Mouse (Mus musculus) induced T-regulatory cell, adult 2 months (primary cell): Measurements from ENCODE around the gene Riok1.

Source experiments
- DNase-seq: peaks from one replicate; pipeline ENCODE4 v3.0.0-alpha.2; 2012; ENCODE audit warnings: low read depth

Gene Riok1

DNA sequence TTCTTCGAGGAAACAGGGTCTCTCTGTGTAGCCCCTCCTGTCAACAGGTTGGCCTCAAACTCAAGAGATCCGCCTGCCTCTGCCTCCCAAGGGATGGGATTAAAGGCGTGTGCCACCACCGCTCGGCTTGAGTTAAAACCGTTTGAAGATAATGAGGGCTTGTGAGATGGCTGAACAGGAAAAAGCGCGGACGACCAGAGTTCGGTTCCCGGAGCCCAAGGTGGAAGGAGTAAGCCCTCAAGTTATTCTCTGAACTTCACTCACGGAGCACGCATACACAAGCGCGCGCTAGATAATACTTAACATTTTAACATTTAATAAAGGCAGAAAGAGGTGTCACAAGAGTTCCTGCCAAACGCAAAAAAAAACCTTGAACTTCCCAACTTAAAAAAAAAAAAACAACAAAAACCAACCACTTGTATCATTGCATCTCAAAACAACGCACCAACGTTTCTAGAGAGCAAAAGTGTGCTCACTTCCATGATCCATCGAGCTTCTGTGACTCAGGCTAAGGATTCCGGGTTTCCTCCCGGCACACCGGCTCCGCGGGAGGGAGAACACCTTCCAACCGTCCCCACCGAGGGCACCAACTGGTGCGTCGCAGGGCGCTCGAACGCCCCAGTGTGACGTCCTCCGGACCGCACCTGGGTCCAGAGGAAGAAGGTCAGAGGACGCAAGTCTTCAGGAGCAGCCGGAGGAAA, at the start of gene Riok1:
Riok1 (plus strand) TSS at position 653 of the 701 bp plus-strand sequence.
- no peak for DNase-seq

DNA sequence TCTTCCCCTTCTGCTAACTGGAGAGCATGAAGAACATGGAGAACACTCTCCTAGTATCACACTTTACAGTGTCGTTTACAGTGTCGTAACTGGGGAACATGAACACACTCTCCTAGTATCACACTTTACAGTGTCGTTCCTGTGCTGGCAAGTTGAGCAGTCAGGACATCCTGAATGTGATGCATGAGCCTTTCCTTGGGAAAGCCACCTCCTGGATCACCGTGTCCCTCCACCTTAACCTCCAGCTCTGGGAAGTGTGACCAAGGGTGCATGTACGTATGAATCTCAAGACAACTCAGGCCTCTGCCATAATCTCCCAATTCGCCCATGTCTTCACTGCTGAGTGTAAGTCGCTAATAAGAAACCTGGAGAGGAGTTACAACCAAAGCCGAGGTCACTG, 47.1 kb upstream of the Riok1 start:
- no peak for DNase-seq

DNA sequence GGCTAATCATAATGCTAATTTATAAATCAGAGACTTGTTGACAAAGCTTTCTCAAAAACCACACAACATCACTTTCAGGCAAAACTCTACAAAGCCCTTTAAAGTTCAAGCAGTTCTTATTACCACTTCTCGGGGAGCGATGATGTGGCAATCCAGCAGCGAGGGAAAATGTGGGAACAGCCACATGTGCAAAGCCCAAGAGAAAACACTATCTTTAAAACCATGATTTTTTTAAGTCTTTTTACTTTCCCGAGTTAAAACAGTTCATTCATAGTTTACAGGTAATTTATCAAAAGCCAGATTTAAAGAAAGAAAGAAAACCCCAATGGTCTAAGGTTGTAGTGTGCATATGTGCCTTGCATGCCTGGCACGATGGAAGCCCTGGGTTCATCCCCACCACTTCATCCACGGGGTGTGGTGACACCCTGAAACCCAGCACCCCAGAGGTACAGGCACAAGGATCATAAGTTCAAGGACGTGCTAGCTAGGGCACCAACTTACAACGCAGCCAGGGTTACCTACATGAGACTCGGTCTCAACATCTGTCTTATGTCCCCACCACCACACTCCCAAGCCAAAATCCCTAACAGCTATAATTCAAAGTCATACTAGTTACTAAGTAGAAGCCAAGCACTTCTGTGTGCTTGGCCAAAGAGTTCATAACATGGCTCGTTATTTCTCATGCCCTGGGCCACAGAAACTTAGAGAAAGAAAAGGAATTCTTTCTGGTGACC, 44.0 kb upstream of the Riok1 start:
- peak; percentile 39 for DNase-seq

GRCm38 (mm10) chr13:37993376-37993703, 43.5 kb upstream of the Riok1 start:
- no peak for DNase-seq

- DNase-seq = peak; percentile 96
These were observed 42.9 kb upstream of the Riok1 start, which contains the start of gene Ssr1 for GRCm38 (mm10) chr13:37993704-37994404. TSS of gene Ssr1 (minus strand) at chr13:37994217.

- DNase-seq = no peak
These were observed 42.4 kb upstream of the Riok1 start for GRCm38 (mm10) chr13:37994405-37994749.

DNA sequence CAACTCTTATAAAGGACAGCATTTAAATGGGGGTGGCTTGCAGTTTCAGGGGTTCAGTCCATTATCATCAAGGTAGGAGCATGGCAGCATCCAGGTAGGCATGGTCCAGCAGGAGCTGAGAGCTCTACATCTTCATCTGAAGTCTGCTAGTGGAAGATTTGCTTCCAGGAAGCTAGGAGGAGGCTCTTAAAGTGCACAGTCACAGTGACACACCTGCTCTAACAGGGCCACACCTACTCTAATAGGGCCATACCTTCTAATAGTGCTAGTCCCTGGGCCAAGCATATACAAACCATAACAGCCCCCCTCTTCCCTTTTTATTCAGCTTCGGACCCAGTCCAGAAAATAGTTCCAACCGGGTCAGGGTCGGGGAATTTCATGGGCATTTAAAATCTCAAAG, 37.1 kb upstream of the Riok1 start:
- no peak for DNase-seq

DNA sequence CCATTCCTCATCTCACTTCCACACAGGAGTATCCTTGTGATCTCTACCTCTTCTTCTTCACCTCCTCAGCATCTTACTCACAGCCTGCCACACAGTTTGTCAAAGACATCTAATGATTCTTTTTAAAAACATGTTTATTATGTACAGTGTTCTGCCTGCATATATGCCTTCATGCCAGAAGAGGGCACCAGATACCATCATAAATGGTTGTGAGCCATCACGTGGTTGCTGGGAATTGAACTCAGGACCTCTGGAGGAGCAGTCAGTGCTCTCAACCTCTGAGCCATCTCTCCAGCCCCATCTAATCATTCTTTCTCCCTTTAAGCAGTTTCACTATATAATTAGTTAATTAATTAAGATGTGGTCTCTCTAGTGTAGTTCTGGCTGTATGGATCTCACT, 34.3 kb upstream of the Riok1 start:
- DNase-seq = peak; percentile 25

DNA sequence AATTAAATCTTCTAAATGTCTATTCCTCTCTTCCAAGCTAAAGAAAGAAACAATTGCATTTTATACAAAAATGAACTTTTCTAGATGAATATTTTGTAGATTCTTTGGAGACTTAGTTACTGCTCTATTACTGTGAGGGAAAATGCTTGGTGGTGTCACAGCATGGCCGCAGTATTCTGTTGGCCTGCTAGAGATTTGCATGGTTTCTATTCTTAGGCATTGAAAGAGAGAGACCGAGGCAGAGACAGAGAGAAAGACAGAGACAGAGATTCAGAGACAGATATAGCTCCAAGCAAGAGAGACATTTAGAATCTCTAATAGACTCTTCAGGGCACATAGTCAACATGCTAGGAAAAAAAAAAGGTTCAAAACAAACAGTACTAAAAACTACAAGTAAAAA, 28.8 kb upstream of the Riok1 start:
- DNase-seq = no peak

GRCm38 (mm10) chr13:38009721-38010408, 26.9 kb upstream of the Riok1 start:
- no peak for DNase-seq

DNA sequence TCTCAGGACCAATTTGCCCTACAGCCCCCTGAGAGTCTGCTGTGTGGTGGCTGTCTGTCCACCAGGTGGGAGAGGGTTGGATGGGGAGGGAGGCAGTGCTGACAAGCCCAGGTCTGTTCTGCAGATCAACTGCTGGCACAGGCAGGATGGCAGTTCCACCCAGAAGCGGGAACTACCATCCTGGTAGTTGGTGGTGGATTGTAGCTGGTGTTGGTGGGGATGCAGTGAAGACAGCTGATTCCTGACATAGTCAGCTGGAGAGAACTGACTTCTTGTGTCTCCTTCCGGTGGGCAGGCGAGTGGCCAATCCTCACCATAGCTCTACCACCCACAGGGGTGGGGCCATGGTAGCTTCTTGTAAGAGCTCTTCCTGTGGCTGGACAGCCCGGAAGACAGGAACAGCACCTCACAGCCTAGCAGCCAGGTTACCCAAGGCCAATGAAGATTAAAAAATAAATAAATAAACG, 26.3 kb upstream of the Riok1 start:
- peak; percentile 72 for DNase-seq

DNA sequence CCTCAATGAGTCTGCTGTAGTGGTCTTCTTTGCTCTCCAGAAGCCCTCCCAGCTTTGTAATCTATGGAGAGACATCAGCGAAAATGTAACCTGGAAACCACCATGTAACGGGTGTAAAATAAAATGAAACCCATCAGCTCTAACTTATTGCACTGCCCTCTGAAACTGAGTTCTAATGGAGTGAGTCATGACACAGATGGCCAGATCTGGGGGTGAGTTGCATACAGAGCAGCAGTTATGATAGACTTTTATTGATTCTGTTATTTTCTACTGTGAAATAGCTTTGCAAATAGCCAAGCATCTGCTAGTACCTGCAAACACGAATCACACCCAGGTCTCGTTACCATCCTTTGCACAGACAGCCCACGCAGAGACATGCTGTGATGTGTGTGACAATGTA, 24.4 kb upstream of the Riok1 start:
- DNase-seq = no peak

DNA sequence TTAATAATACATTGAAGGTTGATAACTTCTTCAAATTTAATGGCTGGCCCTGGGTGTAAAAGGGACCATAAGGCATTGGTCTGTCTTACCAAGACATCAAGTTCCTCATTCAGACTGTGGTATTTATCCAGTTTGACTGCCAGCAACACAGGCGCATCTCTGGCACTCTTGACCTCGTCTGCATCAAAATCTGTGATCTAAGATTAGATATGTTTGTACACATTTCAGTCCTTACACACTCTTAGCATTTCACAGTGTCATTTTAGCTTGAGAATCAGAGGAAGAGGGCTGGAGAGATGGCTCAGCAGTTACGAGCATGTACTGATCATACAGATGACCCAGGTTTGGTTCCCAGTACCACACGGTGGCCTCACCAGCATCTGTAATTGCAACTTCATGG, 21.2 kb upstream of the Riok1 start:
- DNase-seq = no peak

DNA sequence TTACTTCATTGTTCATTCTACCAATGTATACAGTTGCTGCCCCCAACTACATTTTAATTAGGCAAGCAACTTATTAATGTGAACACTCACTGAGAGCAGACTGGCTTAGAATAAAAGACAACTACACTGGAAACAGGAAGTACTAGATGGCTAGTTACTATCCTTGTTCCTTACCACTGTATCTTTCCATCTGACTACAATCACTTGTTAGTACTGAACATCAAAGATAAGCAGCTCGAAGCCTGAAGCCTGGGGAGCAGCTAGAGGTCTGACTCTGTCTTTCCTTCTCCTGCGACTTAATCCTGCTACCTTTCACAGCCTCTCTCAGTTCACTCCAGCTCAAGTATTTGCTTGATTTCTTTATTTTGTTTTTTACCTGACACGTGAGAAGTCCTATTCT, 18.0 kb upstream of the Riok1 start:
- DNase-seq = no peak

DNA sequence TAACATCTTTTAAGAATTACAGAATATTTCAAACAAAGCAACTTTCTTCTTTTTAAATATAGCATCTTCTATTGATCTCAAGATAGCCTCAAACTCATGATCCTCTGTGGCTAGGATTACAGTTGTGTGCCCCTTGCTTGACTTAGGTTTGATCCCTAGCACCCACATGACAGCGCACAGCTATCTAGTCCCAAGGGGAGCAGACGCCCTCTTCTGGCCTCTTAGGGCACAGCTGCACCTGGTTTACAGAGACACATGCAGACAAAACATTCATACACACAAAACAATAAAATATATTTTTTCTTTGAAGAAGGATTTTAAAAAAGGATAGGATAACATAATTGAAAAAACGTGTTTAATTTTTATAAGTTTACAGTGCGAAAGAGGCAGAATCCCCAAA, 10.9 kb upstream of the Riok1 start:
- DNase-seq = peak; percentile 39

DNA sequence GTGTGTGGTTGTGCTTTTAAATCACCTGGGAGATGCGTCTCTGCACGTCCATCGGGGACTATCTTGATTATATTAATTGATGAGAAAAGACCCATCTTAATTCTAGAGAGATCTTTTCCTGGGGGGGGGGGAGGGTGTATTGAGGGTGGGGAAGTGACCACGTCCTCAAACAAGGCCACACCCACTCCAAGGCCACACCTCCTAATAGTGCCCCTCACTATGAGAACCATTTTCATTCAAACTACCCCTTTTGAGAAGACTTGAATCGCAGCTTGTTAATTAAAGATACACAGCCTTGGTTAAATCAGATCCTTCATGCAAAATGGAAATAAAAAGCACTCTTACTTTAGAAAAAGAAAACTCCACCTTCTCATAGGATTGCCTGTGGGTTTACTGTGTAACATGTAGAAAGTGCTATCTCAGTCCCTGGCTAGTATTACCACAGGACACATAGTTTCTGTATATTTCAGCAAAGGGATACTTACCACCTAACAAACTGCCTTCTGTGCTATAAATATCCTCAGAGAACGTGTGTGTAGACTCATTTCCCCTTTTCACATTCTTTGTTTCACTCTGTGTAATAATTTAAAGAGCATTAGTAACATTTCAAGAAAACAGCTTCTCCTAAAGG, 9.1 kb upstream of the Riok1 start:
- DNase-seq = no peak

GRCm38 (mm10) chr13:38028407-38028806, 8.4 kb upstream of the Riok1 start:
- DNase-seq = no peak

DNA sequence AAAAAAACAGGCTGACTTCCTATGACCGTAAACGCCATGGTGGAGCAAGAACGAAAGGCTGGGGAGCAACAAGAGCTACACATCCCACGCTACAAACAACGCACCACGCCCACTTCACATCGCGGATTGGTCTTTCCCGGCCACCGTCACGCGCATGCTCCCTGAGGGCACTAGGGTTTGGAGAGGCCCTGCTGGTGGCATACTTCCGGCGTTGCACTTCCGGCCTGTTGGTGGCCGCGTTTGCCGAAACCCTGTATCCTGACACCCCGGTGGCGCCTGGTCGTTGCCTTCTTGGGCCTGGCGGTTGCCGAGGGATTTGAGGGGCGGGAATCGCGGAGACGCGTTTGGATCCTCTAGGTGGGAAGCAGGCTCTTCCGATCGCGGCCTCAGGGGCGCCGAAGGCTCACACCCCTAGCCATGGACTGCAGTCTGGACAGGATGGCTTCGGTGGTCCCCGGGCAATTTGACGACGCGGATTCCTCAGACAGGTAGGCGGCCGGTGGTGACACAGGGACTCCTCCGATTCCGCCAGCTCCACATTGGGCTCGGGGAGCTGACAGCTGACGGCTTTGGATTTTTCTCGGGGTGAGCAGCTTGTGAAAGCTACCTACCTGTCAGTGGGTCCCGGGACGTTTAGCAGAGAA, 371 bp downstream of the Riok1 start, which contains the start of gene Cage1:
Cage1 (minus strand) TSS at position 26 of the 644 bp plus-strand sequence.
- peak; percentile 99 for DNase-seq

DNA sequence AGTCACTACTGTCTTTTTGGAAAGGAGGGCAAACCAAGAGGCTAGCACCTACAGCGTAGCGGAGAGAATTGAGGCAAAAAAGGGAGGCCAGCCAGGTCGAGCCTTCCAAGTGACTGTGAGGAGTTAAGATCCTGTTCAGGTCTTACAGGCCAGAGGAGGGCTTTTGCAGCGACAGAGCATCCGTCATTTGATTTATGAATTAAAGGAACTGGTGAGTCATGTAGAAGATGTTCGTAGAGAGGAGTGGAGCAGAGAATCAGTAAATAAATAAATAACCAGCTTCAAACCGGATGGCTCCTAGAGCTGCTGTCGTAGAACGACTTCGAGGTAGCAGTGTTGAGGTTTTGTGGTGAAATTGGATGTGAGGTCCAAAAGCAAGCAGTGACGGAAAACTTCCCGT, 1.0 kb downstream of the Riok1 start:
- peak; percentile 81 for DNase-seq

- DNase-seq = peak; percentile 70
These were observed 13.1 kb downstream of the Riok1 start for GRCm38 (mm10) chr13:38049888-38050287.

DNA sequence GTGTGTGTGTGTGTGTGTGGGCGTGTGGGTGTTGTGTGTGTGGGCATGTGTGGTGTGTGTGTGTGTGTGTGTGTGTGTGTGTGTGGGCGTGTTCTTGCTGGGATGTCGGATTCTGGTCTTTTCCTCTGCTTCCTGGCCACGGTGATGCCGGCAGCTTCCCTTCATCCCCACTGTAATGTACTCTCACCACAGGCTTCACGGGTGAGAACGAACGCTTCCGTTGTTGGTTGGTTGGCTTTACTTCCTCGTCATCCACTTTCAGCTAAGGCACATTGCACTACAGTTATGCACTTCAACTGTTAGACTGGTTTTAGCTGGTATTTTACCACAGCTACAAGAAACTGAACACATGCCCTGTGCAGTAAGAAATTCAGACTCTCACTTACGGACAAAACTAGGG, 25.9 kb downstream of the Riok1 start:
- DNase-seq = no peak
